ENCODE assay signal across 9 mouse cellular contexts in the genomic region with DNA sequence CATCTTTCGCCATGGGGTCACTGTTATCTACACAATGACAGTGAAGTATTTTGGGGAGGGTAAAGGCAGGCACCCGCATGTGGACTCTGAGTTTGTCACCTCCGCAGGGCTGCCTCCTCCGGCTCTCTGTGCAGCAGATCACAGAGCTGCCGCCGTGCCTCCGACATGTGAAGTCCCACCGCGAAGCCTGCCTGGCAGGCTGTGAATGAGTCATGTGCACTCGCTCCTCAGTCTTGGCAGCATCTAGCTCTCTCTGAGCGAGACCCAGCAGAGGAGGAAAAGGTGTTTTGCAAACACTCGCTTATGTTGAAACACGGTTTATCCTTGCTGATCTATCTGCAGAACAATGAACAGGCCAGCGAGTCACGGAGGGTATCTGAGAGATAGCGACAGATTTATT. TPM values are rescaled to one million over a fixed set of nuclear protein-coding genes. Genes with fewer than 3 reads are reported as not detected.
DNase-seq lines count a peak whose midpoint lies in the region; ATAC-seq lines count a peak whose summit lies in the region.
"Had no signal": no experiment of that assay in that cellular context is flagged by ENCODE, and none has a peak within 500 bp of the region (broad histone marks: within the 10 kb centered on the region; RNA-seq: fewer than 3 reads in every experiment).

No protein-coding gene starts in this region.

- WGBS in embryonic facial prominence, embryonic 14.5 days = 64% methylated on average over 16 of the region's 16 CpGs
- WGBS in embryonic facial prominence, embryonic 10.5 days = 88% methylated on average over 16 of the region's 16 CpGs
- WGBS in embryonic facial prominence, embryonic 15.5 days = 59% methylated on average over 16 of the region's 16 CpGs

- no peak overlapping the region for H3K9ac ChIP-seq in embryonic facial prominence, embryonic 14.5 days (ENCODE audit: low read depth, low read length)
- H3K9ac ChIP-seq in embryonic facial prominence, embryonic 15.5 days = no peak overlapping the region

- no peaks in the 10 kb centered on the region for H3K9me3 ChIP-seq in embryonic facial prominence, embryonic 14.5 days (ENCODE audit: control insufficient read depth, low read length)
- no peaks in the 10 kb centered on the region for H3K9me3 ChIP-seq in embryonic facial prominence, embryonic 10.5 days
- H3K9me3 ChIP-seq in embryonic facial prominence, embryonic 15.5 days (replicated peaks) = no peaks in the 10 kb centered on the region

- H3K4me3 ChIP-seq in embryonic facial prominence, embryonic 14.5 days (ENCODE audit: low read depth, low read length) = no peak overlapping the region
- no peak overlapping the region for H3K4me3 ChIP-seq in embryonic facial prominence, embryonic 10.5 days
- H3K4me3 ChIP-seq in embryonic facial prominence, embryonic 15.5 days (replicated peaks) = no peak overlapping the region

- H3K4me1 ChIP-seq in embryonic facial prominence, embryonic 14.5 days (ENCODE audit: control insufficient read depth, insufficient read depth, low read length) = no peaks in the 10 kb centered on the region
- H3K4me1 ChIP-seq in embryonic facial prominence, embryonic 10.5 days = peaks cover 5% of the 10 kb centered on the region; the same call in 1 of the 2 replicates
- no peaks in the 10 kb centered on the region for H3K4me1 ChIP-seq in embryonic facial prominence, embryonic 15.5 days

- peak; percentile 82 for DNase-seq in embryonic facial prominence, embryonic 14.5 days (ENCODE audit: low spot score)
- no peak for DNase-seq in embryonic facial prominence, embryonic 10.5 days (ENCODE audit: low spot score)
- DNase-seq in Muller cell, postnatal 12 days (ENCODE audit: inconsistent ontology term) = peak; percentile 63
- peak; percentile 73 for DNase-seq in layer of hippocampus, adult 9-11 months
- DNase-seq in lung, postnatal 4 days = peak; percentile 35 to 67
- no peak for DNase-seq in T-cell, adult 2 months (ENCODE audit: low spot score)
- no peak for DNase-seq in embryo, embryonic 11 days

- no peak overlapping the region for H3K27ac ChIP-seq in embryonic facial prominence, embryonic 14.5 days (replicated peaks; ENCODE audit: low read depth, low read length)
- no peak overlapping the region for H3K27ac ChIP-seq in embryonic facial prominence, embryonic 10.5 days (replicated peaks)
- H3K27ac ChIP-seq in embryonic facial prominence, embryonic 15.5 days (replicated peaks) = 0 out of 2 replicates have a peak overlapping the region, but pooled peaks have one; percentile 17

- H3K36me3 ChIP-seq in embryonic facial prominence, embryonic 14.5 days (ENCODE audit: control insufficient read depth, insufficient read depth, low read length) = no peaks in the 10 kb centered on the region
- H3K36me3 ChIP-seq in embryonic facial prominence, embryonic 10.5 days (replicated peaks) = no peaks in the 10 kb centered on the region
- H3K36me3 ChIP-seq in embryonic facial prominence, embryonic 15.5 days = no peaks in the 10 kb centered on the region

- H3K4me2 ChIP-seq in embryonic facial prominence, embryonic 14.5 days (ENCODE audit: low read depth, low read length) = no peak overlapping the region
- H3K4me2 ChIP-seq in embryonic facial prominence, embryonic 15.5 days (replicated peaks) = no peak overlapping the region

- H3K27me3 ChIP-seq in embryonic facial prominence, embryonic 14.5 days (replicated peaks; ENCODE audit: control insufficient read depth, insufficient read depth, low read length) = no peaks in the 10 kb centered on the region
- H3K27me3 ChIP-seq in embryonic facial prominence, embryonic 10.5 days (replicated peaks; ENCODE audit: low read depth, poor library complexity, severe bottlenecking) = no peaks in the 10 kb centered on the region
- H3K27me3 ChIP-seq in embryonic facial prominence, embryonic 15.5 days = no peaks in the 10 kb centered on the region
- H3K27me3 ChIP-seq: CH12.LX had no signal

- ATAC-seq in embryonic facial prominence, embryonic 14.5 days (ENCODE audit: low read depth) = no peak
- ATAC-seq in embryonic facial prominence, embryonic 15.5 days (ENCODE audit: insufficient number of reproducible peaks, low FRiP score, low TSS enrichment, low read depth) = 0 out of 2 replicates have a peak, but pooled peaks have one; percentile 34

RNA-seq across cellular contexts. Expression of a gene that starts 35.3 kb away (rescaled TPM):
- 4.8 and 5.1 TPM in 2 replicates for polyA plus RNA-seq in embryonic facial prominence, embryonic 14.5 days (2014; fragmentation: Nextera tagmentation; extraction: Ambion mirVana)
- polyA plus RNA-seq in embryonic facial prominence, embryonic 10.5 days (2016; fragmentation: Nextera tagmentation; extraction: Ambion mirVana) = 5.5 and 6.0 TPM in 2 replicates
- 6.5 TPM in 2 replicates for polyA plus RNA-seq in embryonic facial prominence, embryonic 15.5 days (2015; fragmentation: Nextera tagmentation; extraction: Ambion mirVana)

Comparison
In these comparisons a context has a peak if more than half of its experiments do, and no peak if none do; other contexts are left out.
1. DNase-seq: peak in embryonic facial prominence, embryonic 14.5 days (single experiment), Muller cell, postnatal 12 days (single experiment), layer of hippocampus, adult 9-11 months (single experiment) and lung, postnatal 4 days (2 of 2); none in embryonic facial prominence, embryonic 10.5 days (single experiment), T-cell, adult 2 months (single experiment) and embryo, embryonic 11 days (single experiment).